Mouse (Mus musculus): ENCODE measurements around the gene Inpp5d.

- TF ChIP-seq CTCF (IDR thresholded peaks at IDR 0.05; ENCODE audit: low read depth) (no peak), EP300 (optimal IDR thresholded peaks at IDR 0.05) (no peak)
Measured at GRCm38 (mm10) chr1:87631584-87631983, 11.5 kb downstream of the Inpp5d start.
